Mouse (Mus musculus) cerebral cortex, adult 2 months (tissue): ENCODE data around the gene Parp9.

ENCODE experiments used
- WGBS: fragments of 180-500 bp; shearing (Covaris S2); methylation state at CpG from one replicate; pipeline ENCODE4 v1.1.7; 2018; 5-methylcytosine and 5-hydroxymethylcytosine counted together

Parp9 gene

DNA sequence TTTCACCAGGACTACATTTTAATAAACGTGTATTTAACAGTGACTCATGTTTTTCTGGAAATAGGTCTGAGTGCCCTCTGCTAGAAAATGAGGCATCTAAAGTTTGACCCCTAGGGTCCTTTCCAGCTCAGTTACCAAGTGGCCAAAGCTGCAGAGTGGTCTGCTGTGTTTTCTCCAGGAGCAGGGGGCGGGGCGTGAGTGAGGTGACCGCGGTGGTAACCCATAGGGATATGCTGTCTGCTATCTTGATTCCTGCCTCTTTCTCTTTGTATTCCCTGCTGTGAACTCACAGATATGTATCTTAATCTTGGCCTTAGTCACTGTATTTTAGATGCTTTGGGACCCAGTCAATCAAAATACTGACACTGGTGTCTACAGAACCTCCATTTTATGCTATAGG lies 13.9 kb upstream of the Parp9 start:
- 93% methylated on average over 5 of the region's 5 CpGs for WGBS

DNA sequence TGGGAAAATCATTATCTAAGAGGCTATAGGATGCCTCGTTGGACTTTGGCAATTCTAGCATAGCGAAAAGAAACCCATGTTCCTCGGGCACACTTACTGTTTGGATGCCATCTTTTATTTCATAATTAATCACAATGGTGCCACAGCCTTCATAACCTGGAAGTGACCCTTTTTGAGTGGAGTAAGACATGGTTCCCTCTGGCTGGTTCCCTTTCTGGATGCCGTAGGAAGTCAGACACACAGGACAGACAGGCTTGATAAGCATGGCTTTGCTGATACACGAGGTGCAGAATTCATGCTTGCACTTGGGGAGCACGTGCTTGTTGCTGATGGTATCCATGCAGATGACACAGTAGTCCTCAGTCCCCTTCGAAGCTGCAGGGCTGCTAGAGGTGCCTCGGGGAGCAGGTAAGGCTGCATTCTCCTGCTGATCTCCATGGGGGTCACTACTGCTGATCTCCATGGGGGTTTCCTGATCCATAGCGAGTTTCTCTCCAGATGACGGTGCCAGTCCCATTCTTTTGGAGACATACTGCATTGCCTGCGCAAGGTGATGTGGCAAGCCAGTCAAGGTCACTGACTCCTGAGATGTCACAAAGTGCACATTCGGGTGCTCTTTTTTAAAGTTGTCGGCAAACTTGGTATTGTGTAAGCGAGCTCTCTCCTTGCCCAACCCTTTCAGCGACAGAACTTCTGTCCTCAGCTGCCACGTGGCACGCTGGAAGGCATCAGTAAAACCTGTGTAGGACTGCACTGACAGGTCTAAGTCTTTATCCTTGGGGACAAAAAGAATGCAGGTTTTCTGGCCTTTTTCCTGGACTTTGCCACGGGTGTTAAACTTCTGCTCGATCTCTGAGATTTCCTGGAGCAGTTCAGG lies 5.9 kb upstream of the Parp9 start:
- 90% methylated on average over 19 of the region's 19 CpGs for WGBS

DNA sequence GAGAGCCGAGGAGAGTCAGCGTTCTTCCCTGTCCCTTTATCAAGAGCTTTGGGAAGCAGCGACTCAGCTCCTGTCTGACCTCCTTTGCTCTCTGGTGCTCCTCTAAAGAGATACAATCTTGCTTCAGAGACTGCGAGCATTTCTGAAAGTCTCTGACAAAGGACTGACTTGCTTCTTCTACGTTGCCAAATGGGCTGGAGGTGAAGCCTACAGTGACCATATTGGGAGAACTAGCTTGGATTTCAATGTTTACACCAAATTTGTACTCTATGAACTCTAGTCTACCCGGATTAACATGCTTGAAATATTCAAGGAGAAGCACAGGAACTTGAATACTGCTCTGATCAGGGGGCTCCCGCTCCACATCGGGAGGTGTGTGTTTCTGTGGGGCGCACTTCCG lies 5.1 kb upstream of the Parp9 start:
- 96% methylated on average over 10 of the region's 10 CpGs for WGBS

DNA sequence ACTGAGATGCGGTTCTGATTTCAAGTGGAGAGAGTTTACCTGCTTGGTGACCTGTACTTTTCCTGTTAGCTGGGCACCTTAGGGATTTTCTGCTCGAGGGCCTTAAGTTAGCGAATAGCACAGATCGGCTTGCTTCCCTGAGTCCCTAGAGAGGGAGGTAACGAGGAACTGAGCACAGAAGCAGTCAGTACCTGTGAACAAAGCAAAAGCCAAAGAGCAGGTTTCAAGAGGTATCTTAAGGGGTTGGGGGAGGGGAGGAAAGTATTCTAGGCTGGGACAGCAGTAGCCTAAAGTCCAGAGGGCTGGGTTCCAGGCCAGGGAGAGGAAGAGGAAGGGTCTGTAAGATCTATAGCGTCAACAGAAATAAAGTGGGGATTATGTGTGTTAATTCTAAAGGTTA lies 991 bp downstream of the Parp9 start:
- 10% methylated on average over 6 of the region's 6 CpGs for WGBS

DNA sequence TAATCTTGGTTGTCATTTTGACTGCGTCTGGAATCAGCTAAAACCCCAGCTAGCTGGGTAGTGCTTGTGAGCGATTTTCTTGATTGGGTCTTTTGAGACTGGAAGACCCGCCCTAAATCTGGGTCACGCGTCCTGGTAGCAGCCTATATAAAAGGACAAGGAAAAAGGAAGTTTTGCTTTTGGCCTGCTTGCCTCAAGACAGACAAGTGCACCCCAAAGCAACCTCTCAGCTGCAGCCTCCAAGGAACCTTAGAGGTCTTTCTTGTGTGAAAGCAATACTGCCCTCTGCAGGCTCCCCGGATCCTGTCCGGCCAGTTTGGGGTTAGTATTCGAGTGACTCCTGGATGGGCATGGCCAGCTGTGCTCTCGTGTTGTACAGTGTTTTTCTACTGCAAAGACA lies 1.4 kb downstream of the Parp9 start:
- 14% methylated on average over 9 of the region's 9 CpGs for WGBS

DNA sequence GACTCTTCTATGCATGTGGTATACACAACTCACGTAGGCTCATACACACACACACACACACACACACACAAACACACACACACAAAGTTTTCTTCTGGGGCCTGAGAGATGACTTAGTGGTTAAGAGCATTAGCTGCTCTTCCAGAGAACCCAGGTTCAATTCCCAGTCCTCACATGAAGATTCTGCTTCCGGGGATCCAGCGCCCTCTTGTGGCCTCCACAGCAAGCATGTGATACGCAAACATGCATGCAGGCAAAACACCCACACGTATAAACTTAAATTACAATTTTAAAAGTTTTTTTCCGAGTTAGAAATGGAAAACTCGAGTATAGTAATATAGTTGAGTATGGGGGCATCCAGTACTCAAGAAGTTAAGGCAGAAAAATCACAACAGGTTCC lies 3.1 kb downstream of the Parp9 start:
- WGBS, result 87% methylated on average over 7 of the region's 7 CpGs

DNA sequence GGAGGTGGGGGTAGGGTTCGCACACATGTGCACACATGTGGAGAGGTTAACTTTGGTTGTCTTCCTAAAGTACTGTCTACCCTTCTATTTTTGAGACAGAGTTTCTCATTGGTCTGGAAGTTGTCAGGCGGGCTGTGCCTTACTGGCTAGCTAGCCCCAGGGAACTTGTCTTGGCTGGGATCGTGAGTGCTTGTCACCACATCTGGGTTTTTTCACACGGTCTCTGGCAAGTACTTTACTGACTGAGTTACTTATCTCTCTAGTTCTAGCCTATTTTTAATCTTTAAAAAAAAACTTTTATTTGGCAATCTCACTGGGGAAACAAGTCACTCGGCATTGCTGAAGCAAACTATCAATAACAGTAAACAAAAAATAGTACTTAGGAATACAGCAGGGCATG lies 11.0 kb downstream of the Parp9 start:
- whole genome bisulfite sequencing, result 78% methylated on average over 5 of the region's 5 CpGs

DNA sequence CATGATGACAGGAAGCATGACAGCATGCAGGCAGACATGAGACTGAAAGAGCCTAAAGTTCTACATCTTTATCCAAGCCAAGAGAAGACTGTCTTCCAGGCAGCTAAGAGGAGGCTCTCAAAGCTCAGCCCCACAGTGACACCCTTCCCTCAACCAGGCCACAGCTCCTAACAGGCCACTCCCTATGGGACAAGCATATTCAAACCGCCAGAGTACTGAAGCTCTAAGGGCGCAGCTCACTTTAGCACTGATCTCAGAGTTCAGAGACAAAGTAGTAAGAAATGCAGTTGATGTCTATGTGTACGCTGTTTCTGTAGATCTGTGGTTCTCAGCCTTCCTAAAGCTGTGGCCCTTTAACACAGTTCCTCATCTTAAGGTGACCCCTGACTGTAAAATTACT lies 12.9 kb downstream of the Parp9 start:
- 94% methylated on average over 3 of the region's 3 CpGs for WGBS

DNA sequence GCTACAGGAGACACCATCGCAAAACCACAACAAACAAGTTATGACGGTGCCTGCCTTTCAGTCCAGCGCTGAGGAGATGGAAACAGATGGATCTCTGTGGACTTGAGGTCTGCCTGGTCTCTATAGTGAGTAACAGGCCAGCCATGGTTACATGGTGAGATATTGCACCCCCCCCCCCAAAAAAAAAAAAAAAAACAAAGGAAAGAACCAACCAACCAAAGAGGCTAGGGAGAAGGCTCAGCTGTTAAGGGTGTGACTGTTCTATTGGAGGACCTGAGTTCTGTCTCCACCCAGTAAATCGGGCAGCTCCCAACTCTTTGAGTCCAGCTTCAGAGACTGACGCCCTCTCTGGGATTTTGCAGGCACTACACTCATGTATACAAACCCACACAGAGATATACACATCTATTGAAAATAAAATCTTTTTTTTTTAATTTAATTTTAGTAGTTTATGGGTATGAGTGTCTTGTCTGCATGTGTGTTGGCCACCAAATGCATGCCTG lies 14.4 kb downstream of the Parp9 start:
- 90% methylated on average over 5 of the region's 5 CpGs for WGBS

DNA sequence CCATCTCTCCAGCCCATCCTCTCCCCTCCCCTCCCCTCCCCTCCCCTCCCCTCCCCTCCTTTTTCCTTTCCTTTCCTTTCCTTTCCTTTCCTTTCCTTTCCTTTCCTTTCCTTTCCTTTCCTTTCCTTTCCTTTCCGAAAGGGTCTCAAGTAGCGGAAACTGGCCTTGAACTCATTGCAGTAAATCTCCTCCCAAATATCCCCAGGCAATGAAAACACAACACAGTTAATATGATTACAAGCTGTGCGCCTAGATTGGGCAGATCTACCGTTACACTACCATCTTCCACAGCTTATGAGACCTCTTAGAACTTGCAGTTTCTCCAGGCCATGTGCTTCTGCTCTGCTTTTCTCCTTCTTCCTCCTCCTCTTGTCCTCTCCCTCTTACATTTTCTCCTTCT lies 27.7 kb downstream of the Parp9 start:
- 92% methylated on average over 4 of the region's 4 CpGs for WGBS

DNA sequence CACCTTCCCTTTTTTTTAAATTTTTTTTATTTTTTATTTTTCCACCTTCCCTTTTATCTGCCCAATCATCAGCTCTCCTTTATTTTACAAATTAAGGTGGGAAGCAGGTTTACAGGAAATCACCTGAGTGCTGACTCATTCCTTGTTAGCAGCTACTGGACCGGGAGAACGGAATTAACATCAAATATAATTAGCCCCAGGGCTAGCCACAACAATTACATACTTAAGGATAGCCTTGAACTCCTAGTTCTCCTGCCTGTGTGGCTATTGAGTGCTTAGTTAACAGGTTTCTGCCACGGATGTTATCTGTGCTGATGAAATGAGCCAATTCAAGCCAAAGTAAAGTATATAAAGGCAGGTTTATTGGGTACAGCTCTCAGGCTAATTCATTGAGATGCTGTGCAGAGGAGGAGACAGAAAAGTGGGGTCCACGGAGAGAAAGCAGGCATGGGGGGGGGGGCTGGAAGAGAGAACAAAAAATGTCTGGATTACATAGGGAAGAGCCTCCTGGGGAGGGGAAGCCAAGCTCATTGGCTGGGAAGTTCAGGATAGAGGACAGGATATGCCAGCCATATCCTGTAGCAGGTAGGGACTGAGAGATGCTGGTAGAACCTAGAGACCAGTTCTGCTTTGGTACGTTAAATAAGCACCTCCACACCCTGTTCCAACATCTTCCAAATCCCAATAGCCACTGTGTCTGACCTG lies 28.3 kb downstream of the Parp9 start:
- 68% methylated on average over 5 of the region's 5 CpGs for WGBS

DNA sequence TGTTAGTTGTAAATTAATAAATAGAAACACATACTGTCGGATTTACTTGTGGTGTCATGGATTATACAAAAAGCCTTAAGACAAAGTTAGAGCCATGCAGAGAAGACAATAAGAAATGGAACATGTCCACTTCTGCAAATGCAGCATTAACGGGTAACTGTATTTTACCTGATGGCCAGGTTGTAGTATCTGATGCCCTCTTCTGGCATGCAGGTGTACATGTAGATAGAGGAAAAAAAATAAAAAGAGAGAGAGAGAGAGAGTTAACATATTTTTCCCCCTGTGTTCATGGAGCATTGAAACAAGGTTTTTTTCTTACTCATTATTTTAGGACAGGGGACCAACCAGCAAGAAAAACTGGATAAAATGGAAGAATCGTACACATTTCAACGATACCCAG lies 29.0 kb downstream of the Parp9 start:
- 85% methylated on average over 4 of the region's 4 CpGs for WGBS

DNA sequence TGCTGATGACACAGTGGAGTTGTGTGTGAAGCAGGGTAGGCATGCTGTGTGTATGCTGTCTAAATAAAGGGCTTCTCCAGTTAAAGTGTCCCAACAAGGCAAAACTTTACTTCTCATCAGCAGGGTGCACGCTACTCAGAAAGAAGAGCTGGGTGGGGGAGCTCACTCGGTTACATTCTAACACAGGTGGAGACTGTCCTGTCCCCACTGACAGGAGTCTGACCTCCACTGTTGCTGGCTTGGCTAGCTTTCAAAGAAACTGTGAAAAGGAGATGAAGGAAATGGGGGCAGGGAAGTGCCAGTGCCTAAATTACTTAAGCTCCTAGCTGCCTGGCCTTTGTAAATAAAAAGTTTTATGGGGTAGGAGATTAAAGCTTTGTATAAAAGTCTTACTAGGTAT lies 29.9 kb downstream of the Parp9 start:
- 79% methylated on average over 2 of the region's 2 CpGs for WGBS

DNA sequence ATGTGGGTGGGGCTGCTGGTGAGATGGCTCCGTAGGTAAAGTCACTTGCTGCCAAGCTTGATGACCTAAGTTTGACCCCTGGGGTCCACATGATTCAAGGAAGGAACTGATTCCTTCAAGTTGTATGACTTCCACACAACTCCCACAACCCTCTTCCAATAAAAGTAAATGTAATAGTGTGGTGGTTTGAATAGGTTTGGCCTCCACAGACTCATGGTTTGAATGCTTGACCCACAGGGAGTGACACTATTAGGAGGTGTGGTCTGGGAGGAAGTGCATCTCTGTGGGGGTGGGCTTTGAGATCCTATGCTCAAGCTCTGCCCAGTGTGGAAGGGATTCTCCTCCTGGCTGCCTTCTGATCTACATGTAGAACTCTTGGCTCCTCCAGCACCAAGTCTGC lies 35.8 kb downstream of the Parp9 start:
- WGBS, result 69% methylated on average over 1 of the region's 1 CpGs

DNA sequence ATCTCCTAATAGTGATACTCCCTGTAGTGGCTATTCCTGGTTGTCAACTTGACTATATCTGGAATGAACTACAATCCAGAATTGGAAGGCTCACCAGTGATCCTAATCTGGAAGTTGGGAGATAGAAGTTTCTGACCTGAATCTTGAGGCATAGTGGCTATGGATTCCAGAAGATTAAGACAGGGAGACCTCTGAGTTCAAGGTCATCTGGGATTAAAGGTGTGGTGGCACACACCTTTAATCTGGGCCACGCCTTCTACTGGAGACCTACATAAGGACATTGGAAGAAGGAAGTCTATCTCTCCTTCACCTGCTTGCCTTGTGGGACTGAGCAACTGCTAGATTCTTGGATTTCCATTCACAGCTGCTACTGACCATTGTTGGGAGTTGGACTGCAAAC lies 40.2 kb downstream of the Parp9 start, which contains the start of gene Kpna1:
Kpna1 (plus strand) TSS at position 301 of the 400 bp plus-strand sequence.
- WGBS, result 100% methylated on average over 1 of the region's 1 CpGs

DNA sequence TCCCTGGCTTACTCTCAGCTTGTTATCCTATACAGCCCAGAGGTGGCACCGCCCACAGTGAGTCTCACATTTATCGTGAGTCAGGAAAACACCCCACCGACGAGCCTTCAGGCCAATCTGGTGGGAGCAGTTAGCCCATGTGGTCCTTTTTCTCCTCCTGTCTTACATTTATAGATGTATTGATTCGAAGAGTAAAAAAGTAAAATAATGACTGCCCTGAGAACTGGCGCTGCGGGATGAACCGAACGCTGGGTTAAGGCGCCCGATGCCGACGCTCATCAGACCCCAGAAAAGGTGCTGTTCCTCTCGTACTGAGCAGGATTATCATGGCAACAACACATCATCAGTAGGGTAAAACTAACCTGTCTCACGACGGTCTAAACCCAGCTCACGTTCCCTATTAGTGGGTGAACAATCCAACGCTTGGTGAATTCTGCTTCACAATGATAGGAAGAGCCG lies 43.1 kb downstream of the Parp9 start:
- 48% methylated on average over 19 of the region's 19 CpGs for WGBS

DNA sequence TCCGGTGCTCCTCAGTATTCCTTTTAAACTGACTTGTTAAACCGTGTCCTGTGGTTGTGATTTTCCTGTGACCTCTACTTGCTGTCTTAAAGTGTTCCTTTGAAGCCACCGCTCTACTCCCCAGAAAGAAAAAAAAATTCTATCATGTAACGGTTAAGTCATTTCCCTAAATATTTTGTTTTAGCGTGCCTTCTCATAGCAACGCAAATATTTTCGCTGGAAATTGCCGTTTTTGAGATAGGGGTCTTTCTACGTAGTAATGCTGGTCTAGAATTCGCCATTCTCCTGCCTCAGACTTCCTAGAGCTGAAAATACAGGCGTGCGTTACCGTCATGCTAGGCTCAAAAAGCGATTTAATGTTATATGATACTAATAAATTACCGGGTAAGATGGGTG lies 44.2 kb downstream of the Parp9 start:
- 1% methylated on average over 15 of the region's 15 CpGs for WGBS

DNA sequence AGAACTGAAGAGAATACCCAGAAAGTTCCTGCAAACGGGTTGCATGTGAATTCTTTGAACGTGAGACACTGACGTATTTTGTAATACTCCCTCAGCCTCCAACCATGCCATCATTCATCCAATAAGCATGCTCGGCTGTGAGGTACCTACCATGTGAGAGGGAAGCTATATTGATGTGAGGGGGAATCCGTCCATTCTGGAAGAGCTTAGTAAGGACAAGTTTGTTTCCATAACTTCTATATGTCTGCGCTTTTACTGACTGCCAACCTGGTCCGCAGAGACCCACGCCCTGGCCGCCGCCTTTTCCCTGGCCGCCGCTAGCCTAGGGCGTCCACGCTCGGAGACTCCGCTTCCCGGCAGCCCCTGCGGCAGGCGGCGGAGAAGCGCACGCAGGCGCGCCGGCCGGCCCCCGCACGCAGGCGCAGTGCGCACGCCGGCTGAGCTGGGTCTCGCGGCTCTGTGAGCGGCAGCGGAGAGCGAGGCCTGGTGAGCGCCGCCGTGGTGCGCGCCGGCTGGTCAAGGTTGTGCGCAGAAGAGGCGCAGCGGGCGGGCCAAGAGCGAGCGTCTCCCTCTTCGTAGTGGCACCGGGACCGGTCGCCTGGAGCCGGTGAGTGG lies 44.7 kb downstream of the Parp9 start:
- WGBS, result under 1% methylated on average over 54 of the region's 54 CpGs

DNA sequence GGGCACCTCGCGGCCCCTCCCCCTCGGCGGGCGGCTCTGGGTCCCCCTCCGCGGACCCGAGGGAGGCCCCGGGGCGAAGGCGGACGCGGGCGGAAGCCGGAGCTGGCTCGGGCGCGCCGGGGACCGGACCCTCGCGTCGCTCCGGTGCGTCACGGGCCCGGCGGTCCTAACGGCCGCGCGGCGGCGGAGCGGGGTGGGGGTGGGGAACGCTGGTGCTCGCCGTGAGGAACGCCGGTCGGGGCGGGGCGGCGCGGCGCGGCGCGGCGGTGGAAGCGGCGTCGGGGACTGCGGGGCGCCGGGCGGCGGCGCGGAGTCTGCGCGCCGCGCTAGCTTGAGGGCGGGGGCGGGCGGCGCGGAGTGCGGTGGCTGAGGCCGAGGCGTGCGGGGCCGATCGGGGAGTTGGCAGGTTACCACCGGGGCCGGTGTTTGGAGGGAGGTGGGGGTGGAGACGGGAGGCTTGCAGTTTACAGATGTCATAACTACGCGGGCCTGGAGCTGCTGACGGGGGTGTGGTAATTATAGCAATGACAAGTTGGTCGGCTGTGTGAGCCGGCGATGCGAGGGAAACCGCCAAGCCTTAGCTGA lies 45.3 kb downstream of the Parp9 start:
- WGBS, result 1% methylated on average over 80 of the region's 86 CpGs

DNA sequence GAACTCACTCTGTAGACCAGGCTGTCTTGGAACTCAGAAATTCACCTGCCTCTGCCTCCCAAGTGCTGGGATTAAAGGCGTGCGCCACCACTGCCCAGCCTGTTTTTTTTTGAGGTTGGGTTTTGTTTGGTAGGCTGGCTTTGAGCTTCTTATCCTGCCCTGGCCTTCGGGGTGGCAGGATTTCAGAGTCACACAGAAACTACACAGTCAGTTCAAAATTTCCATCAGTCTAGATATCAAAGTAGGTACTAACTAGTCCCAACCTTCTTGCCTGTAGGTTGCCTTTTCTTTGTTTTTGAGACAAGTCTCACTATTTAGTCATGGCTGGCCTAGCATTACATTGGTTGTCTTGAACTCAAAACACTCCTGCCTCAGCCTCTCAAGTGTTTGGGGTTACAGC lies 46.2 kb downstream of the Parp9 start:
- 44% methylated on average over 3 of the region's 3 CpGs for WGBS

DNA sequence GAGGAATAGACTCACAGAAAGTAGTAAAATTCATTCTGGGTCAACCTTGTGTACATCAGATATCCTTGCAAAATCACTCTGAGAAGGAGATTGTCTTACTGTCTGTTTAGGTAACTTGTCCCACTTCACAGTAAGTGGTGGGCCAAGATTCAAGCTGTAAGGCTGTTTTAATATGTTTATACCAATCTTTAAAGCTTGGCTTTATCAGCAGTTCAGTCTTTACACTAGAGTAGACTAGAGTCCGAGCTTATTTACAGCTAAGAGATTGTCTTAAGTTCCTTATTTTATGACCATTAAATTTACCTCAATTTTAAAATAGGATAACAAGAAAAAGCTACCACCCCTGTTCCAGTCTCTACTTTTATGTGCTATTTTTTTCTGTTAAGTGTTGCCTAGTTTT lies 49.7 kb downstream of the Parp9 start:
- 57% methylated on average over 1 of the region's 1 CpGs for WGBS

DNA sequence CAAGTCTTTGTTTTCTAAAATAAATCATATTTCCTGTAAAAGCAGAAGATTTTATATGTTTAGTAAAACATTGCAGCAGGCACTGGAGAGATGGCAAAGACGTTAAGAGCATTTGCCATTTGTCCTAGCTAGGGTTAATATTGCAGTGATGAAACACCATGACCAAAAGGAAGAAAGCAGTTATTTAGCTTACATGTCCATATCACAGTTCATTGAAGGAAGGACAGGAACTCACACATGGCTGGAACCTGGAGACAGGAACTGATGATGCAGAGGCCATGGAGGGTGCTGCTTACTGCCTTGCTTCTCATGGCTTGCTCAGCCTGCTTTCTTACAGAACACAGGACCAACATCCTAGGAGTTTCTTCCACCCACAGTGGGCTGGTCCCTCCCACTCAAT lies 54.1 kb downstream of the Parp9 start:
- WGBS, result 28% methylated on average over 1 of the region's 1 CpGs
